Mouse (Mus musculus) heart, adult 8-10 months (tissue): ENCODE measurements around the gene Slc41a3. TPM values are rescaled to one million over a fixed set of nuclear protein-coding genes. Genes with fewer than 3 reads are reported as not detected.
A peak's percentile ranks its signal among the peaks of the same experiment; 100 is the strongest.

Source experiments
- DNase-seq: peaks from one replicate; pipeline ENCODE4 v3.0.0; 2022; ENCODE audit warnings: low spot score
- total RNA-seq, 4 experiments: library from RNA; stranded (reverse); gene quantifications; 2 replicates each; pipeline ENCODE4 v1.2.4; 2022

Slc41a3 gene
- total RNA-seq, 4 experiments from 2014 or later = 48.1 to 98.4 (median 78.7) TPM

GRCm38 (mm10) chr6:90597592-90597991 is 6.9 kb upstream of the Slc41a3 start:
- DNase-seq = no peak

DNA sequence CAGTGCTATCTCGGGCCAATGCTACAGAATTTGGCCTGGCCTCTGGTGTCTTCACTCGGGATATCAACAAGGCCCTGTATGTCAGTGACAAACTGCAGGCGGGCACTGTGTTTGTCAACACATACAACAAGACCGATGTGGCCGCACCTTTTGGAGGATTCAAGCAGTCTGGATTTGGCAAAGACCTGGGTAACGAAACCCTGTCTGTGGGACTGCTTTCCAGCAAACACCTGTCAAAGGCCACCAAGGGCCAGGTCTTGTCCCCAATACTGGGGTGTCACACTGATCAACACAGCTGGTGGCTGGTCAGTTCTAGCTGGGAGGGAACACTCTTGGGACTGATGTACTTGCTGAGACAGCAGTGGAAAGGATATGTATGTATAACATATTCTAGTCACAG is 6.3 kb upstream of the Slc41a3 start:
- no peak for DNase-seq

- DNase-seq = no peak
Measured at GRCm38 (mm10) chr6:90600351-90600750, 4.2 kb upstream of the Slc41a3 start.

DNA sequence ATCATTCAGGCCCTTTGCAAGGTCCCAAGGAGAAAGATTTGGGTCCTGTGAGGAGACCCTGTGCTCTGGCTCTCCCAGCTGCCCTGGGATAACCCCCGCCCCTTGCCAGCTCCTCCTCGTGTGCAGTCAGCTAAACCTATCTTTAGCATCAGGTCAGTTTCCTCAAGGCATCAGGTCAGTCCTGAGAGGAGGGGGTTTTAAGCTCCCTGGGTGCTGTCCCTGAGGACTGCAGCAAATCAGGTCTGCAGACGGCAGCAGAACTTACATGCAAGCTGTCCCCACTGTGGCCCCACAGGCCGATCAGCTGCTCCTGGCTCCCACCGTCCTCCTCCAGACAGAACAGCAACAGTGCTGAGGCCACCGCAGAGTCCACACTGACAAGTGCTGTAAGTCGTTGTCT is 2.8 kb upstream of the Slc41a3 start:
- DNase-seq = no peak

DNA sequence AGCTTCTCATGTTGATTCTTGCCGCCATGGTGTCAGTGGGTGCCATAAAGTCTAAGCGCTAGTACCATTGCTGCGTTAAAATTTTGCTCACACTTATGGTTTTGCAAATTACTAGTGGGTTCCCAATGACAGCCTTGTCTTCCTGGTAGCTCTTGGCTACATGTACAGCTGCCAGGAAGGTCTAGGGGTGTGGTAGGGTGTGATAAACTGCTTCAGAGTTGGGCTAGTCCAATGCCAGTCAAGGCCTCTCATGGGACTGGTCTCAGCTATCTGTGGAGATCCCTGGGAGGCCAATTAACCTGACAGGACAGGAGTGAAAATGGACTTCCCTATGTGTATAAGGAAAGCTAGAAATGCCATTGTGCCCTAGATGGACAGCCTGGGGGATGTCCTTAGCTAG is 2.2 kb upstream of the Slc41a3 start:
- DNase-seq = no peak

GRCm38 (mm10) chr6:90603126-90603525 is 1.4 kb upstream of the Slc41a3 start:
- no peak for DNase-seq

DNA sequence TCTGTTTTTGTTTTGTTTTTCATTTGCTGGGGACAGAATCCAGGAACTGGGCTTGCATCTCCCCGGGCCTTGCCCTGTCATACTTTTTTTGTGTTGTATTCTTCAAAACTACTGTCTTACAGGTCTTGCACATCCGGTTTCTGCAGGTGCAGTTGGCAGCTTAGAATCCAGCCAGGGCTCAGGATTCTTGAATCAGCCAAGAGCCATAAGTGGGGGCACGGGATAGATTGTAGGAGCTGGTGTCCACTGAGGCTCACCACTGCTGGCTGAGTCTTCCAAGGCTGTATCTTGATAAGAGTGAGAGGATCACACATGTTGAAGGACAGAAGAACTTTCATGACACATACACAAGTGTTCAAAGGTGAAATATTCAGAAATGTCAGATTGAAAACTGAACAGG is 395 bp upstream of the Slc41a3 start:
- DNase-seq = no peak

DNA sequence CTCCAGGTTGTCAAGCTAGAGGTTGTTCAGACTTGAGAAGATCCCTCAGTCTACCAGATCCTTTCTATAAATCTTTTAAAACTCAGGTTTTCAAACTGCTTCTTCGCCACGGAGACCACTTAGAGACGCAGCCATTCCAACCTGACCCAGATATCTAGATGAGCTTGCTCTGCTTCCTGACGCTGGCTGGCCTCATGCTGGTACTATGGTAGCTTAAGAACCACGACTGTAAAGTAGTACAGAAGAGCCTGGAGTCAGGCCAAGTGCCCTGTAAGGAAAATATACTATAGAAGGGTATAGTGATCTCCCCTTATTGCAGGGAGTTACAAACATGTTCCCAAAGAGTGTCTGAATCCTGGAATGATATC is 757 bp downstream of the Slc41a3 start:
- no peak for DNase-seq

DNA sequence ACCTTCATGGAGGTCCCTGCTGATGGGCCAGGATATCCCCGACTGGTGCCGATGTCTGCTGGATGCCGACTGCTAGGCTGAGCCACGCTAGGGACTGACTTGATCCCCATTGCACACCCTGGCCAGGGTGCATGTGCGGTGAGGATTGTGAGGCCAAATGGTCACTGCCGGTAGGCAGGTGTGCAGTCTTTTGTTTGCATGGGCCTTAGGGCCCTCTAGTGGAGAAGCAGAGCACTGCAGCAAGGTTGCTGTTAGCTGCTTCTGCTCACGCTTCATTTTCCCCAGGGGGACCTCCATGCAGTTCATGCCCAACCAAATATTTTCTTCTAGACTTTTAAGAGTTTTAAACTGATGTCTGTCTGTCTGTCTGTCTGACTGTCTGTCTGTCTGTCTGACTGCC is 2.0 kb downstream of the Slc41a3 start:
- peak; percentile 72 for DNase-seq

DNA sequence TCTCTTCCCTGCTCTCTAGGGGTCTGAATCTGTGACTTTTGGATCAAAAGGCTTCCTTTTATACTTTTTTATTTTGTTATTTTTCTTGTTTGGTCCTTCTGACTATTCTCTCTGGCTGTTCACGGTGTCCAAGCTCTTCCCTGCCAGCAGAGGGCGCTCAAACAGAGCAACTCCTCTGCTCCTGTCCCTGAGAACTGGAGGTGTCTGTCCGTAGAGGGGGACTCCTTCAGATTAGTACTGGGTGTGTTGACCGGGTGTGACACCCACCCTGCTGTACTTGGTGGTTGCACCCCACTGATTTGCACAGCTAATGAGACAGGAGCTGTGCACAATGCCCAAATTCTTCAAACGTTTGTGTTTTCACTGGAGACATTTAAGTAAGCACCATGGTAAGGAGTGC is 2.7 kb downstream of the Slc41a3 start:
- no peak for DNase-seq

DNA sequence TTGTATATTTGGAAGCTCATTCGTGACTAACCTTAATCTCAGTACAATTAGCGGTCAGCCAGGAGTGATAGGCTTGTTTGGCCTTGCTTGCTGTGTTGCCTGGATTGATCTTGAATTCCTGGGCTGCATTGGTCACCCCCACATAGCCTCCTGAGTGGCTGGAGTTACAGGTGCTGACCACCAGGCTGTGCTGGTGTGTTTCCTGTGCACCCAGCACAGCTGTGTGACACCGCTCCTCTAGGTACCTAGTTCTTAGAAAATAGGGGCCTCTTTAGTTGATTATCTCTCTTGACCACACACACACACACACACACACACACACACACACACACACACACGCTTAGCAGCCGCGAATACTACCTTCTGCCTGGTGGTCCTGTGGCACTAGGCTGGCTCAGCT is 3.7 kb downstream of the Slc41a3 start:
- no peak for DNase-seq

- no peak for DNase-seq
Measured at GRCm38 (mm10) chr6:90610248-90610647, 5.7 kb downstream of the Slc41a3 start.

DNA sequence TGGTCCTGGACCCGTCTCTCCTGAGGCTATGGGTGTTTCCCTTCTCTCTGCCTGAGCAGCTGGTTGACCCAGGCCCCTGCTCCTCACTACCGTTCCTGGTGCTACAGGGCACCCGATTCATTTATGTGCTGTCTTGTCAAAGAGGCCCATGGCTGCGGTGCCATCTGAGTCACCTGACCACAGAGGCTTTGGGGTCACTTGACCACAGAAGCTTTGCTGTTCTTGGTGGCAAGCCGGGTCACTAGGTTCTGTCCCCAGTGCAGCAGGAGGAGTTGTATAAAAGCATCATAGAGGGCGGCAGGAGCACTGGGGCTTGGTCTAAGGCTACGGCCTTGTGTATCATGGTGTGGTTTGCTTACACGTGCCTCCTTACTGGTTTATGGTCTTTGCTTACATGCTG is 8.8 kb downstream of the Slc41a3 start:
- no peak for DNase-seq

DNA sequence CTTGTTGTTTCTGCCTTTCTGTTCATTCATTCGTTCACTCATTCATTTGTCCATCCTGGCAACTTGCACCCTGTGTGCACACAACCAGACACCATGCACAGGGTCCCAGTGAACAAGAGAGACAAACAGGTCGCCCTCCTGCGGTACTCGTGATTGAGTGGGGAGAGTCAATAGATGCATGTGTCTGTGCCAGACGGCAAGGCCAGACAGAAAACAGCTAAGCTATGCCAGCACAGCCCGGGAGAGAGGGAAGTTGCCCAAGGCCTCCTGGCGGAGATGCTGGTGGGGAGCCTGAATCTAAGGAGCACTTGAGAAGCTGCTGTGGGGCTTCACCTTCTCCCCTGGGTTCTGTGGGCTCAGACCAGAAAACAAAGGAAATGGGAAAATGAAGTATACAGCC is 10.8 kb downstream of the Slc41a3 start:
- DNase-seq = no peak

- peak; percentile 65 for DNase-seq
Measured at GRCm38 (mm10) chr6:90615991-90616390, 11.5 kb downstream of the Slc41a3 start.

DNA sequence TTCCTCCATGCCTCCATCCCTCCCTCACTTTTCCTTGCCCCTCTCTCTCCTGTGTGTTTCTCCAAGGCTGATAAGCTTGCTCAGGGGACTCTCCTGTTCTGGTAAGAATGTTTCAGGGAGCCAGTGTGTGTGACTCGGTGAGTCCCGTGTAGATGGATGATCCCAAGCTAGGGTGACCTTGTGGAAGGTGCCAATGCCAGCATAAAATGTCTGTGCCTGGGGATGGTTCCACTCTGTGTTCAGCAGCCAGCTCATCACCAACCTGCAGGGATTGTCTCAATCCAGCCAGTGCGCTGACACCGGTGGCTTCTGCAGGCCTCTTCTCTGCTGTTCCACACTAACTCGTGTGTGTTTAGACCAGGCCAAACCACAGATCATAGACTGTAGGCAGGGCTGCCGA is 12.0 kb downstream of the Slc41a3 start:
- DNase-seq = no peak

DNA sequence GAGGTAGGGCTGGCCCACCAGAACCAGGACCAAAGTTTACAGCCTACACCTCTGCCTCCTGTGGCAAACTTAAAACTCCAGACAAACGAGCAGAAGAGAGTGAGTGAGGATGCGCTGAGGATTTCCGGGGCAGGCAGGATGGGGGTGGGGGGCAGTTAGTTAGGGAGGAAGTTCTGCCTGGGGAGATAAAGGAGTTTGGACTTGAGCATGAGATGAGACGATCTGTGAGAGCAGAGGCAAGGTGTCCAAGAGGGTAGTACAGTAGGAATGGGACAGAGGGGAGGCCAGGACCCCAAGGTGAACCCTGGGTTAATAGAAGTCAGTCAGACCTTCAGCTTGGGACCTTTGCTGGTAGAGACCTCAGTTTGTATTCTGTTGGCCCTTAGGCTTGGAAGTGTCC is 13.7 kb downstream of the Slc41a3 start:
- DNase-seq = no peak

DNA sequence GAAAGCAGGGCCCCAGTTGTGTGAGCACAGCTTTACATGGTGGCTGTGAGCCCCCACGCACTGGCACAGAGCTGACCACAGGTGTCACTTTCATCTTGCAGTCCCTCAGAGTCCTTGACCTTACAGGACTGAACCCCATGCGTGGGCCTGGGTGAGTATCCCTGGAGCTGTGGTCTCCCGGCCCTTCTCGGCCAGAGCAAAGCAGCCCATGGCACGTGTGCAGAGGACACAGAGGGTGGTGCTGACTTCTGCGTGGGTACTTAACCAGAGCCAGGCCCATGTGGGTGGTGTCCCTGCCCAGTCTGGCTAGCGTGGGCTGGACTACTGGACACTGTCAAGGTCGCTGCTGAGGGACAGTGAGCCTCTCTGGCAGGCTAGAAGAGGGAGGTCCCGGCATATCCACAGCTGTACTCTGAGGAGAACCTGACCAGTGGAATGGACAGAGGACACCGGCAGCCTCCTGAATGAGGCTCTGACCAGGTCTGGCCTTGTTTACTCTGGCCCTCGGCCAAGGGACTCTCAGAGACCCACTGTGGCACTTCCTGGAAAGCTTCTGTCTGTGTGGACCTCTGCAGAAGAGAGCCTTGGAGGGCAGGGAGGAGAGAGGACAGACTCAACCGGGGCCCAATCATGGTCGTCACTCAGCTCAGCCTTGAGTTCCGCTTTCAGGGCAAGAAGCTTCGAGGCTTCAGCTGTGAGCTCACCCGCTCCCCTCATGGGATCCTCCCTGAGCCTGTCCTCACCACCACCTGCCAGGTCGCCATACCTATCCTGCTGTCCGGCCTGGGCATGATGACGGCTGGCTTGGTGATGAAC is 14.5 kb downstream of the Slc41a3 start:
- DNase-seq = peak; percentile 57

GRCm38 (mm10) chr6:90619936-90620335 is 15.4 kb downstream of the Slc41a3 start:
- DNase-seq = no peak

DNA sequence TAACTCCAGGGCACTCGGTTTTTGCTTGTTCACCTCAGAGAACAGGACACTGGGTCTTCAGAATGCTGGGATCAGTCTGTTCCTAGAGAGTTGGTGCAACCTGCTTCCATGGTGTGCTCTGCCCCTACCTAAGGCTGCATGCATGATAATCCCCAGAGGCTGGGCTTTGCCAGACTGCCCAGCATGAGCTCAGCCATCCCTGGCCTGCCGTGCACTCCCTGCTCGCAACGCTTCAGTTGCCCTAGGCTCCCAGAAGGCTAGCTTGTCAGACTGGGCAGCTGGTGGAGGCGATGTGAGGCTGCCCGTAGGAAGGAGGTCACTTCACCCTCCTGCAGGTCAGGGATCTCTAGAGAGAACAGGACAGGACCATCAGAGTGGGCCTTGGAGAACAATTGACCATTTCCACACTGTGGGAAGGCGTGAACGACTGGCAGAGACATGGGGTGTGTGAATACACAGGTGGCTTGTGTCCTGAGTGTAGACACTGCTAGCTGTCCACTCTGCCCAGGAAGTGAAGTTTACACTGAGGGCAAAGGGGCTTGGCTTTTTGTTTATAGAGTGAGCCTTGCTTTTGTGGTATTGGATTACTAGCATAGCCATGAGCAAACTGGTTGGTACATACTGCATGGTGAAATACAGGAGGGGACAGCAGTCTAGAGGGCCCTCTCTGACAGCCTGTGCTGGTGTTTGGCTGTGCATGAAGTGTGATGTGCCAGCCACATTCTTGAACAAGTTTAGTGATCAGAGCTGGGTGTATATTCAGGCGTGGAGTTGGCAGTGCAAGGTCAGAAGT is 16.5 kb downstream of the Slc41a3 start:
- DNase-seq = no peak

DNA sequence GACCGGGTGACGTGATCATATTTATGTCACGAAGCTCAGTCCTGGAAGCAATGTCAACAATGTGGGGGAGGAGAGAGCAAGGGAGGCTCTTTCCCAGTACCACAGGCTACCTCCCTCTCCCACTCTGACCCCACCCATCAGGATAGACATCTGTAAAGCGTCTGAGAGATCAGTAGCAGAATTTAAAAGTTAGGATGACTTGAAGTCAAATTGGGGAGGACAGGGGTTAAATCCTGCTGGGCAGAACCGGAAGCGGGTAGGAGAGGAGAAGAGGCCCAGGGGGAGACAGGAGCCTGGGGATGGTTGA is 17.0 kb downstream of the Slc41a3 start:
- DNase-seq = no peak

DNA sequence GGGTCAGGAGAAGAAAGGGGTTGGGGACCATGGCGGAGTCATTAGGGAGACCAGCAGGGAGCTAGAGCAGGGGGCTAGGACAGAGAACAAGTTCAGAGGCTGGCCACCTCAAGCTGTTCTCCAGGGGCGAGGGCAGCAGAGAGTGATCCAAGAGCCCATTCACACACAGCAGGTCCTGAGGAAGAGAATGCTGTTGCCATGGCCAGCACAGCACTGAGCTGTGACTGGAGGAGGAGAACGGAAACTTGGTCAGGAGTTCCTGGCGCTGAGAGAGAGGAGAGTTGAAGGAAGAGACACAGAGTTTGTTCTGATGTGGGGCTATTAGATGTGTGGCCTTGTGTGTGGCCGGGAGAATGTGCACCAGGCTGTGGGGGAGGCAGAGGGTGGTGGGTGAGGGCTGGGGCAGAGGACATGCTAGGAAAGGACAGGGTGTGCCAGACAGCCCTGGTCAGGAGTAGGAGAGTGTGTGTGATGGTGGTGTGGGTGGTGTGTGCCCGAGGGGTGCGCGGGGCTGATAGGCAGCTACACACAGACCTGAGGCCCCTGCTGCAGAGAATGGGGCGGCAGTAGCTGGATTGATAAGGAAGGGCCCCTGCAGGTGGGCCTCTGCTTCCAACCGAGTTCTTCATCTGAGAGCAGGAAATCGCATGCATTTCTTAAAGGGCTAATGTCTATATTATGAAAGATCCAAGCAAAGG is 18.4 kb downstream of the Slc41a3 start:
- DNase-seq = no peak

GRCm38 (mm10) chr6:90623456-90623836 is 18.9 kb downstream of the Slc41a3 start:
- DNase-seq = no peak
